Mouse (Mus musculus) intestine, postnatal 0 days (tissue): ENCODE results near the gene Islr. TPM values are rescaled to one million over a fixed set of nuclear protein-coding genes. Genes with fewer than 3 reads are reported as not detected.

ENCODE experiments used
- ATAC-seq: fragments of 200-750 bp; cut with Nextera tagmentation; 2 replicates; pipeline ENCODE4 v1.8.0; 2017; ENCODE audit warnings: mild to moderate bottlenecking, moderate TSS enrichment, moderate library complexity
- H3K27ac ChIP-seq: fragments of 300-500 bp; sonication (generic); 2 replicates; pipeline ENCODE4 v1.5.1; 2014; ENCODE audit warnings: mild to moderate bottlenecking, low read depth, low read length, moderate library complexity
- H3K27me3 ChIP-seq: fragments of 300-500 bp; sonication (generic); replicated peaks from 2 replicates; pipeline ENCODE4 v1.6.1; 2014; ENCODE audit warnings: low read length, mixed read lengths; ENCODE audit not compliant: control insufficient read depth, insufficient read depth
- H3K36me3 ChIP-seq: fragments of 300-500 bp; sonication (generic); 2 replicates; pipeline ENCODE4 v1.6.1; 2014; ENCODE audit warnings: mild to moderate bottlenecking, moderate library complexity; ENCODE audit not compliant: control insufficient read depth, insufficient read depth
- H3K4me1 ChIP-seq: fragments of 300-500 bp; sonication (generic); replicated peaks from 2 replicates; pipeline ENCODE4 v1.6.1; 2014; ENCODE audit warnings: antibody characterized with exemption, low read length, mixed read lengths; ENCODE audit not compliant: control insufficient read depth, insufficient read depth
- H3K4me2 ChIP-seq: fragments of 300-500 bp; sonication (generic); replicated peaks from 2 replicates; pipeline ENCODE4 v1.6.1; 2014; ENCODE audit warnings: low read depth, mild to moderate bottlenecking, moderate library complexity
- H3K4me3 ChIP-seq: fragments of 300-500 bp; sonication (generic); 2 replicates; pipeline ENCODE4 v1.5.1; 2014; ENCODE audit warnings: low read depth, low read length
- H3K9ac ChIP-seq: fragments of 300-500 bp; sonication (generic); 2 replicates; pipeline ENCODE4 v1.6.1; 2014; ENCODE audit warnings: mild to moderate bottlenecking, low read depth, low read length
- H3K9me3 ChIP-seq: fragments of 300-500 bp; sonication (generic); 2 replicates; pipeline ENCODE4 v1.6.1; 2016; ENCODE audit warnings: mixed run types; ENCODE audit not compliant: control insufficient read depth
- CTCF ChIP-seq: sonication (generic); IDR thresholded peaks from 2 replicates; pipeline ENCODE4 v1.5.1; 2016; ENCODE audit warnings: low read depth, mild to moderate bottlenecking, control low read depth, antibody characterized with exemption, moderate library complexity
- WGBS: fragments of 180-500 bp; shearing (Covaris S2); extraction: QIAGEN DNeasy Blood & Tissue Kit; methylation state at CpG from one replicate; pipeline ENCODE4 v1.1.7; 2014; 5-methylcytosine and 5-hydroxymethylcytosine counted together
- polyA plus RNA-seq: library from polyadenylated mRNA; unstranded; fragments of >200 nt; fragmentation: Nextera tagmentation; extraction: Ambion mirVana; gene quantifications from 2 replicates; pipeline ENCODE4 v1.2.1, GENCODE M21; 2015

The Islr gene
- polyA plus RNA-seq, 1 experiment from 2014 or later, result 29.6 TPM

DNA sequence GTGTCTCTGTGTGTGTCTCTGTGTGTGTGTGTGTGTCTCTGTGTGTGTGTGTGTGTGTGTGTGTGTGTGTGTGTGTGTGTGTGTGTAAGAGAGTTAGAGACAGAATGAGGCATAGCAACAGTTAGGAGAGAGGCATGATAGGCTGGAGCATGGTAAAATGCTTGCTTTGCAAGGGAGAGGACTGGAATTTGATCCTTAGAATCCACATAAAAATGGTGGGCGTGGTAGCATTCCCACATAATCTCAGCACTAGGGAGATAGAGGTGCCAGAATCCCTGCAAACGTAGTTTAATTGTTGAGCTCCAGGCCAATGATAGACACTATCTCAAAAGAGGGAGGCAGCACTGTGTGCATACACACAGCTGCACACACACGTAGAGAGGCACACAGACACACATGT lies 79.0 kb downstream of the Islr start:
- no peak overlapping the region for H3K4me3 ChIP-seq

DNA sequence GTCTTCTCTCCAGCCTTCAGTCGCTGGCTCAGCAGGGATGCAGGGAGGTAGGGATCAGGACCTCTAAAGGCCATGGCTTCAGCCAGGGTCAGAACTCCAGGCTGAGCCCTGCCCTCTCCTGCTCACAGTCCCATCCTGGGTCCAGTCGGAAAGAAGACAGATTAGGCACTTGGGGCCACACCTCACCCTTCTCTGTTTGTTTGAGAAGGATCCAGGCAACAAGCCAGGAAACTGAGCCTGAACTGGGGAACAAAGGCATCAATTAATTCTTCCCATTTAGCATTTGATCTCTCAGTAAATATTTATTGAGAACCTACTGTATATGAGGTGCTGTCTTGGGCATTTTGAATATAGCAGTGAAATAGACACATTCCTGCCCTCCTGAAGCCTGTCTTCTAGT lies 85.4 kb downstream of the Islr start, which contains the start of gene Ccdc33:
Ccdc33 (minus strand) TSS at position 153 of the 400 bp plus-strand sequence.
- Histone ChIP-seq H3K9me3 (no peaks in the 10 kb centered on the region), H3K4me1 (peaks cover 19% of the 10 kb centered on the region), H3K27ac (no peak within 1 kb of the TSS), H3K4me2 (no peak within 1 kb of the TSS), H3K36me3 (no peaks in the 10 kb centered on the region), H3K27me3 (no peaks in the 10 kb centered on the region), H3K4me3 (no peak within 1 kb of the TSS), H3K9ac (no peak within 1 kb of the TSS)
- WGBS, result 17% methylated on average over 2 of the region's 2 CpGs
- no peak for ATAC-seq
- TF ChIP-seq CTCF, result no peak

More for the DNA sequence above, 79.0 kb downstream of the Islr start:
- Histone ChIP-seq H3K9me3 (no peaks in the 10 kb centered on the region), H3K36me3 (no peaks in the 10 kb centered on the region), H3K27ac (no peak overlapping the region), H3K4me2 (no peak overlapping the region), H3K9ac (no peak overlapping the region), H3K27me3 (no peaks in the 10 kb centered on the region; the same call in 1 of the 2 replicates), H3K4me1 (no peaks in the 10 kb centered on the region)
- ATAC-seq, result peak; percentile 33
- TF ChIP-seq CTCF, result no peak
- WGBS, result 33% methylated on average over 3 of the region's 3 CpGs

DNA sequence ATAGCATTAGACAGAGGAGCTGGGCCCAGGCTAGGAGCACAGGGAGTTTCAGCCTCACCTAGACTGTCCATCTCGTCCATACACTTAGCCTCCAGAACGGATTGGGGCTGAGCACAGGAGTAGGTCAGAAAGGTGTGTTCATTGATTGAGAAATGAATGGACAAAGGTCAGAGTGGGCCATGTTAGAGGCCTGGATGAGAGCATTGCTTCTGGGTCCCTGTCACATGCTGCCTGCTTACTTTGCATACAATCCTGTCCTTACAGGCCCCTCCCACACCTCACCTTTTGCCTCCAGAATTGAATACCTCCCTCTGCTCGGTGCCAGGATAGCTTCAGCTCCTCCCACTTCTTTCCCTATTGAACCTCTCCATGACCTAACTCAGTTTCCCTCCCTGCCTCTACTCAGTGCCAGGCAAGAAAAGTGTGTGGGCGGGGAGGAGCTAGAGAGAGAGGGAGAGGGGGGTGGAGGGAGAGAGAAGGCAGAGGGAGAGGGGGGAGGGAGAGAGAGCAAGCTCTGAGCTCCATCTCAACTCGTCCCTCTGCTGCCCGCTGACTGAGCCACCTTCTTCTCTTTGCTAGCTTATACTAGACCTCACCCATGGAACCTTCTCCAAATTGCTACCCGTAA lies 88.0 kb downstream of the Islr start:
- no peak overlapping the region for H3K9ac ChIP-seq
- ATAC-seq, result peak; percentile 75

DNA sequence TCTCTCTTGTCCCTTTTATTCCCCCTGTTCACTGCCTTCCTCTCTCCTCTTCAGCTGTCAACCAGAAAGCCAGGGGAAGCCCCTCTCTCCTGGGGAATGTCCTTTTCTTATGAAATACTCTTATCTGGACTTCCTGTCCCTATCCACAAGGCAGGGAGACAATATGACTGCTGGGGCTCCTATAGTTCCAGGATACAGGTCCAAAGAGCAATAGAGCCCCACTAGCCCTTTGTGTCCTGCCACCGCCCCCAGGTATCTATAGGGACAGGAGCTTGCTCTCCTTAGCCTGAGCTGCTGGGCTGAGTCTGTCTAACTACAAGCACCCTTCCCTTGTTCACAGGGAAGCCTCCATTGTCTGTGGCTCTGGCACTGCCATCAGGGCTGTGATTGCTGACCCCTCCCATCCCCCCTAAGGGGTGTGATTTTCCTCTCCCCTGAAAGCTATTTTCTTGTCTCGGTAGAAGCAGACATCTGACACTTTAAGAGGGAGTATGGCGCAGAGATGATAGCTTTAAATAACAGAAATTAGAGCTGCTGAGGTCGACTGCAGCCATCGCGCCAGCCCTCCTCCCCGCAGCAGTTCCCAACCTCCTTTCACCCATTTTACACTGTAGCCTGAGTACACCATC lies 88.7 kb downstream of the Islr start:
- H3K9ac ChIP-seq, result no peak overlapping the region
- peak overlapping the region; percentile 71 for H3K27ac ChIP-seq
- peak overlapping the region; percentile 35; the same call in 1 of the 2 replicates for H3K4me2 ChIP-seq

More for the DNA sequence above, 88.0 kb downstream of the Islr start:
- H3K9me3 ChIP-seq, result no peaks in the 10 kb centered on the region
- no peaks in the 10 kb centered on the region for H3K36me3 ChIP-seq
- TF ChIP-seq CTCF, result no peak
- H3K4me1 ChIP-seq, result peaks cover 19% of the 10 kb centered on the region
- peak overlapping the region; percentile 71 for H3K27ac ChIP-seq
- no peaks in the 10 kb centered on the region for H3K27me3 ChIP-seq
- no peak overlapping the region for H3K4me3 ChIP-seq
- 45% methylated on average over 7 of the region's 7 CpGs for WGBS
- peak overlapping the region; percentile 35; the same call in 1 of the 2 replicates for H3K4me2 ChIP-seq

DNA sequence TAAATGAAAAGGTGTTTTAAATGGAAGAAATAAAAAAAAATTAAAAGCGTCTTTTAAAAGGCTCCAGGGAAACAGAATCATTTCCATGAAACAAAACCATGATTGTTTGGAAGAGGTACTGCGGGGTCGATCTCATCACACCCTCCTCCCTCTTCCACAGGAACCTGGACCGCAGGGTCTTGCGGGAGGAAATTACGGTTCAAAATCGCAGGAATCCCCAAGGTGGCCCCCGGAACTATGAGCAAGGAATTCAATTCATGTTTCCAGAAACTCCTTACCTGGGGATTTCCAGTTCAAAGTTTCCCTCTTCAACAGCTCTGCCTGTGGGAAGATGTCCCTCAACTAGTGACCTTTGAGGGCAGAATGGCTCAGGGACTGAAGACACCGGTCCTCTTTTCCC lies 90.1 kb downstream of the Islr start:
- peak overlapping the region; percentile 11; the same call in 1 of the 2 replicates for H3K9ac ChIP-seq
- H3K9me3 ChIP-seq, result no peaks in the 10 kb centered on the region
- no peak overlapping the region for H3K4me3 ChIP-seq
- H3K27me3 ChIP-seq, result no peaks in the 10 kb centered on the region
- 24% methylated on average over 9 of the region's 9 CpGs for WGBS
- no peak for ATAC-seq
- TF ChIP-seq CTCF, result no peak
- peak overlapping the region; percentile 58 for H3K4me2 ChIP-seq
- no peaks in the 10 kb centered on the region for H3K36me3 ChIP-seq
- no peak overlapping the region for H3K27ac ChIP-seq
- H3K4me1 ChIP-seq, result peaks cover 19% of the 10 kb centered on the region

More for the DNA sequence above, 88.7 kb downstream of the Islr start:
- WGBS, result 42% methylated on average over 7 of the region's 7 CpGs
- TF ChIP-seq CTCF, result no peak
- Histone ChIP-seq H3K27me3 (no peaks in the 10 kb centered on the region), H3K36me3 (no peaks in the 10 kb centered on the region), H3K4me1 (peaks cover 19% of the 10 kb centered on the region), H3K9me3 (no peaks in the 10 kb centered on the region), H3K4me3 (no peak overlapping the region)
- peak; percentile 60 for ATAC-seq

DNA sequence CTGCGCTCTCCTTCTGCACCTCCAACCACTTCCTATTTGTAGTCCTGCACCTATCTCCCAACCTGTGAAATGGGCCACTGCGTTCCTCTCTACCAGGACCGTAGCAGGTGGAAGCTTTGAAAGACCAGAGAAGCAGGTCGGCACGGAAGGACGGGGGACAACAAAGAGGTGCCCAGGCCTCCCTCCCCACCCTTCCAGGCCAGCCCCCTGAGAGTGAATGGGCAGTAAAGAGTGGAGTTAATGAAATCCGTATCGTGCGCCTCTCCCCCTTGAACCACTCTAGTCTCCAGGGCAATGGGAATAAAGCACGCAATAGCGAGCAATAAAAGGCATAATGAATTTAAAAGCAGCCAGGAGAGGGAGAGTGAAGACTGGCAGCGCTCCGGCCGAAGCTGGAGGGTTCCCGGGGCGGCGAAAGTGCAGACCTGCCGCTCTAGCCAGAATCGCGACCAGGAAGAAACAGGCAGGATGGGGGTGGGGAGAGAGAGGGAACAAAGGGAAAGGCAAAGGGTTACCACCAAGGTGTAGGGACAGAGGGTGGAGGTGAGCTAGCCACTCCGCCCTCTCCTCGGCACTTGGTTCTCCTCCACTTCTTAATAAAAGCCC lies 90.7 kb downstream of the Islr start:
- Histone ChIP-seq H3K4me2 (peak overlapping the region; percentile 58), H3K36me3 (no peaks in the 10 kb centered on the region), H3K27me3 (no peaks in the 10 kb centered on the region), H3K9me3 (no peaks in the 10 kb centered on the region), H3K4me1 (peaks cover 19% of the 10 kb centered on the region), H3K27ac (no peak overlapping the region), H3K9ac (peak overlapping the region; percentile 11; the same call in 1 of the 2 replicates), H3K4me3 (peak overlapping the region; percentile 16; the same call in 1 of the 2 replicates)
- TF ChIP-seq CTCF, result no peak
- ATAC-seq, result no peak
- 14% methylated on average over 22 of the region's 22 CpGs for WGBS
